Mouse (Mus musculus): ENCODE results near the gene Prokr1. TPM values are rescaled to one million over a fixed set of nuclear protein-coding genes. Genes with fewer than 3 reads are reported as not detected.
"Not testable (repeated sequence)": the region's sequence is repeated elsewhere in the genome, so short reads cannot be mapped to it uniquely, and the experiment has no call there.

The Prokr1 gene
- polyA plus RNA-seq, 1 experiment from 2014 or later = 5.1 TPM

DNA sequence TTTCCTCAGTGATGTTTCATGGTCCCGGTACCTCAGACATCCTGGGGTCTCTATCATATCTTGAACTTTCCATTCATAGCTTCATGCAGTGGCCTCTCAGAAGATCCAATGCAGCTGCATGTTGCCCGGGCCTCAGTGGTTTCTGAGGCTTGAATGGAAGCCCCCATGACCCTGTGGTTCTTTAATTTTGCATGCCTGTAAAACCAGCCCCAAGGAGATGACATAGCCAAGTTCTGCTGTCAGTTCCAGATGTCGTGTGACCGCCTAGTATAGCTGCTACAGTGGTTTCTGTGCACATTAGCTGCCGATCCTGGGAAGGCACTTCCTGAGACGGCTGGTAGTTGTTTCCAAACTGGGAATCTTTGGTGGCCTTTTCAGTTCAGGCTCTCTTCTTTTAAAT, 3.6 kb upstream of the Prokr1 start:
- Histone ChIP-seq H3K4me2 (no peak overlapping the region), H3K9ac (no peak overlapping the region), H3K4me1 (peaks cover 10% of the 10 kb centered on the region), H3K9me3 (no peaks in the 10 kb centered on the region), H3K4me3 (no peak overlapping the region), H3K27ac (no peak overlapping the region), H3K27me3 (peaks cover 8% of the 10 kb centered on the region; the same call in 1 of the 2 replicates), H3K36me3 (no peaks in the 10 kb centered on the region)
- no peak for ATAC-seq (ENCODE audit: insufficient number of reproducible peaks, low FRiP score, low TSS enrichment, low read depth)
- WGBS = 61% methylated on average over 6 of the region's 6 CpGs

DNA sequence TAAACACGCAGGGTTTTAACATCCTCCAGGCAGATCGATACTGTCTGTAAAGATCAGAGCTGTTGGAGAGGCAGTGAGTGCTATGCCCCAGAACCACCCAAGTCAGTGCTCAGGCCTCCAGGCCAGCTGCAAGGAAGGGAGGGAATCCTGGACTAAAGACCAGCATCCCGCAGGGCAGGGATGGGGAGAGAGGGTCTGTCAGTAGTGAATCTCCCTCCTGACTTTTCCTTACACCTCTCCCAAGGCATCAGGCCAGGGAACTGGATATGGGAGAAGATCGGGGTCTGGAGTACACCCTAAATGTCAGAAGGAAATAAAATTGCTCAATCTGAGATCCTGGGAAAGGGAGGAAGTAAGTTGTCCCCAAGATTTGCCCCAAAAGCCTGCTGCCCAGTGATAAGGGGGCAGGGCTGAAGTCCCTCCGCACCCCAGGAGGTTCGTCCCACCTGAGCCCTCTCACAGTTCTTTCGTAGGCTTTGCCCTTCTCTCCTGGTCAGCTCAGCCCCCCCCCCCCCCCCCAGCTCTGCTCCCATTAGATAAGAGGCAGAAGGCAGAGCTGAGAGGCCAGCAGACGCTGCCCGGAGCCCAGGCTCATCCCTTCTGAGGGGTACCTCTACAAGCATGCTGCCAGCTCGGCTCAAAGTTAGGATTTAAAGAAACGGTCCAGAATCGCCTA, 687 bp downstream of the Prokr1 start:
- H3K9ac ChIP-seq = peak overlapping the region; percentile 44
- H3K9me3 ChIP-seq = no peaks in the 10 kb centered on the region
- H3K36me3 ChIP-seq = no peaks in the 10 kb centered on the region
- peaks cover 10% of the 10 kb centered on the region for H3K4me1 ChIP-seq
- H3K4me3 ChIP-seq = peak overlapping the region; percentile 51
- peak overlapping the region; percentile 88 for H3K4me2 ChIP-seq
- no peak overlapping the region for H3K27ac ChIP-seq
- ATAC-seq (ENCODE audit: insufficient number of reproducible peaks, low FRiP score, low TSS enrichment, low read depth) = no peak
- WGBS = 14% methylated on average over 12 of the region's 12 CpGs
- H3K27me3 ChIP-seq = peaks cover 18% of the 10 kb centered on the region; the same call in 1 of the 2 replicates

DNA sequence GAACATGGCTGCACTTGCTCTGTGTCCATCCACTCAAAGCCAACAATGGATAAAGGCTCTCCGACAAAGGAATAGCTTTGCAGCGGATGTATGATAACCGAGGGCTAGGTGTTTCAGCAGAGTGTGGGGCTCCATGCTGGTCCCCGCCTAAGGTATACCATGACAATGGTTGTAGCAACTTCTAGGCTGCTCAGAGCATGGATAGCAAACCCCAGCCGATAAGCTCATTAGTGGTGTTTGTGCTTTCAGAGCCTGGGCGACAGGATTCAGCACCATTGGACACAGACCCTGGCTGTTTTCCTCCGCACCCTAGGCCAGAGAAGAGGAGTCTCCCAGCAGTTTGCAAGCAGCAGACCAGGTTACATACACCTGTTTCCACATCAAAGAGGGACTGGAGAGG, 6.6 kb downstream of the Prokr1 start:
- 89% methylated on average over 7 of the region's 7 CpGs for WGBS
- no peak overlapping the region for H3K27ac ChIP-seq
- H3K4me2 ChIP-seq = no peak overlapping the region
- H3K4me1 ChIP-seq = peaks cover 11% of the 10 kb centered on the region
- H3K9me3 ChIP-seq = no peaks in the 10 kb centered on the region
- peaks cover 8% of the 10 kb centered on the region; the same call in 1 of the 2 replicates for H3K27me3 ChIP-seq
- H3K9ac ChIP-seq = no peak overlapping the region
- H3K36me3 ChIP-seq = no peaks in the 10 kb centered on the region
- H3K4me3 ChIP-seq = no peak overlapping the region
- ATAC-seq (ENCODE audit: insufficient number of reproducible peaks, low FRiP score, low TSS enrichment, low read depth) = no peak

DNA sequence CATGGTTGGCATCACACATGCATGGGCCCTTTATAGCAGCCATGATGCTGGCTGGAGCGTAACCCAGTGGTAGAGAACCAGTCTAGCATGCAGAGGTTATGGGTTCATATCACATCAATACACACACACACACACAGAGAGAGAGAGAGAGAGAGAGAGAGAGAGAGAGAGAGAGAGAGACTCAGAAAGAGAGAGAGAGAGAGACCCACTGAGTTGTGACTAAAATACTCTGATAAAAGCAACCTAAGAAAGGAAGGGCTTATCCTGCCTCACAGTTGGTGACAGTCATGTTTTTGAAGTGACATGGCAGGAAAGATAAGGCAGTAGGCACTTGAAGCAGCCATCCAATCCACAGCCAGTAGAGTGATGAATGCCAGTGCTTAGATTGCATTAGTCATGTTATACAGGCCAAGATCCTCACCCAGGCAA, 7.3 kb downstream of the Prokr1 start:
- peaks cover 11% of the 10 kb centered on the region for H3K4me1 ChIP-seq
- no peaks in the 10 kb centered on the region for H3K9me3 ChIP-seq
- H3K27me3 ChIP-seq = peaks cover under 1% of the 10 kb centered on the region; the same call in 1 of the 2 replicates
- no peak overlapping the region for H3K4me3 ChIP-seq
- no peak overlapping the region for H3K9ac ChIP-seq
- H3K36me3 ChIP-seq = no peaks in the 10 kb centered on the region
- WGBS = 97% methylated on average over 1 of the region's 1 CpGs
- H3K4me2 ChIP-seq = no peak overlapping the region
- H3K27ac ChIP-seq = no peak overlapping the region
- no peak for ATAC-seq (ENCODE audit: insufficient number of reproducible peaks, low FRiP score, low TSS enrichment, low read depth)

DNA sequence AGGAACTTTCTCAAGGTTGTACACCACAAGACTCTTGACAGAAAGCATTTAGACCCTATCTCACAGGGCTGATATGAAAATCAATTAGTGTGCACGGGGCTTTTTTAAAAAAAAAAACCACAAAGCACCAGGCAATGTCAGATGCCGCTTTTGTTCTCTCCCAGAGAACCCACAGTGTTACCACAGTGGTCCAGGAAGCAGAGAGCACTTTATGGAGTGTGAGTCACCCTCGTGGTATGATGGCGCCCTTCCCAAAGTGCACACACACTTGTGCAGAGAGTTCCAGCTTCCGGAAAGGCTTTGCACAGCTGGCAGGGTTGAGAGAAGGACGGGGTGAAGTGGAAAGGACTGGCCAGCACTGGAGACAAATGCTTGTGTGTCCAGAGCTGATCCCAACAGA, 8.1 kb downstream of the Prokr1 start:
- Histone ChIP-seq H3K27me3 (no peaks in the 10 kb centered on the region), H3K9ac (no peak overlapping the region), H3K9me3 (no peaks in the 10 kb centered on the region), H3K4me2 (no peak overlapping the region), H3K27ac (peak overlapping the region; percentile 61), H3K36me3 (no peaks in the 10 kb centered on the region), H3K4me3 (no peak overlapping the region), H3K4me1 (peaks cover 11% of the 10 kb centered on the region)
- ATAC-seq (ENCODE audit: insufficient number of reproducible peaks, low FRiP score, low TSS enrichment, low read depth) = peak; percentile 52; the same call in 1 of the 2 replicates
- WGBS = 38% methylated on average over 6 of the region's 6 CpGs

DNA sequence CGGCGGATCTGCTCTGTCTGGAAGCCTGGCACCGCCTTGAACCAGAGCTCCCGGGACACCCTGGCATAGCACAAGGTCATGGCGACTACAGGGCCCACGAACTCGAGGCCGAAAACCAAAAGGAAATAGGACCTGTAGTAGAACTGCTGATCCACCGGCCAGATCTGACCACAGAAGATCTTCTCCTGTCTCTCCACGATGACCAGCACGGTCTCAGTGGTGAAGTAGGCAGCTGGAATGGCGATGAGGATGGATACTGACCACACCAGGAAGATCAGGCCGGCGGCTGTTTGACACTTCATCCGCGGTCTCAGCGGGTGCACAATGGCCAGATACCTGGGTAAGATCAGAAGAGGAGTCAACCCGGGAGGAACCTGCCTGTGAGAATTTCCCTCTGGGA, 9.0 kb downstream of the Prokr1 start:
- Histone ChIP-seq H3K4me1 (peaks cover 13% of the 10 kb centered on the region), H3K27ac (no peak overlapping the region), H3K9ac (no peak overlapping the region), H3K9me3 (no peaks in the 10 kb centered on the region), H3K27me3 (no peaks in the 10 kb centered on the region), H3K36me3 (no peaks in the 10 kb centered on the region), H3K4me3 (no peak overlapping the region), H3K4me2 (no peak overlapping the region)
- no peak for ATAC-seq (ENCODE audit: insufficient number of reproducible peaks, low FRiP score, low TSS enrichment, low read depth)
- 88% methylated on average over 18 of the region's 18 CpGs for WGBS

DNA sequence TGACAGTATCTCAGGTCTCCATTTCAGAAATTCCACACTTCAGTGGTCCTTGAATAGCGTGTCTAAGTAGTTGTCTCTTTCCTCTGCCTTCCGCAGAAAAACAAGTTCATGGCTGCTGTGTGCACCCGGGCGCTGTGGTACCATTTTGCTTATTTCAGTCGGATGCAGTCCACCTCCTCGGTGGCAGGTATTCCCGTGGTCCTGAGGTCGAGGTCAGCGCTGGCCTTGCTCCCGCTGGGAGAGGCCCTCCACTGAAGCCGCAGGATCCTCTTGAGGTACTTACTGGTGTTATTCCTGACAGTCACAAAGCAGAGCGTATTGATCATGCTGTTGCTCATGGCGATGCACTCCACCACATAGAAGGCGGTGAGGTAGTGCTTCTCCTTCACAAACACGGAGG, 9.5 kb downstream of the Prokr1 start:
- H3K4me3 ChIP-seq = no peak overlapping the region
- WGBS = 90% methylated on average over 15 of the region's 15 CpGs
- no peaks in the 10 kb centered on the region for H3K9me3 ChIP-seq

DNA sequence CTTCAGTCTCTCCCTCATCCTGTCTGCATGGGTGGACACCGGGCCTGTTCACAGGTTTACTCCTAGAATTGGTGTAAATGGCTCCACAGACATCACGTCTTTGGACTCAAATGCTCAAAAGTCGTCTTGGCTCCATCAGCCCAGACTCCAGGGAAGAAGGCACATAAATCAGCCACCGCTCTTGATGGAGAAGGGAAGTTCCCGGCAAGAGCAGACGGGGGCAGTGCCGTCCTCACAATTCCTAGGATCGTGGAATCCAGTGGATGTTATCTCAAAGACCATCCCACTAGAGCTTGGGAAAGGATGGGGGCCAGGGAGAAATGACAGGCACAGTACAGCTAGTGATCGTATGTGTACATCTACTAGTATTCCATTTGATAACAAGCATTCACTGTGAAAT, 12.3 kb downstream of the Prokr1 start:
- Histone ChIP-seq H3K27ac (no peak overlapping the region), H3K4me1 (peaks cover 15% of the 10 kb centered on the region), H3K4me3 (no peak overlapping the region), H3K27me3 (no peaks in the 10 kb centered on the region), H3K36me3 (no peaks in the 10 kb centered on the region), H3K9ac (no peak overlapping the region), H3K9me3 (no peaks in the 10 kb centered on the region), H3K4me2 (no peak overlapping the region)
- WGBS = 43% methylated on average over 9 of the region's 9 CpGs
- no peak for ATAC-seq (ENCODE audit: insufficient number of reproducible peaks, low FRiP score, low TSS enrichment, low read depth)

More for the DNA sequence above, 9.5 kb downstream of the Prokr1 start:
- Histone ChIP-seq H3K9ac (no peak overlapping the region), H3K4me2 (no peak overlapping the region), H3K27ac (no peak overlapping the region), H3K27me3 (no peaks in the 10 kb centered on the region), H3K4me1 (peaks cover 15% of the 10 kb centered on the region), H3K36me3 (no peaks in the 10 kb centered on the region)
- ATAC-seq (ENCODE audit: insufficient number of reproducible peaks, low FRiP score, low TSS enrichment, low read depth) = no peak

DNA sequence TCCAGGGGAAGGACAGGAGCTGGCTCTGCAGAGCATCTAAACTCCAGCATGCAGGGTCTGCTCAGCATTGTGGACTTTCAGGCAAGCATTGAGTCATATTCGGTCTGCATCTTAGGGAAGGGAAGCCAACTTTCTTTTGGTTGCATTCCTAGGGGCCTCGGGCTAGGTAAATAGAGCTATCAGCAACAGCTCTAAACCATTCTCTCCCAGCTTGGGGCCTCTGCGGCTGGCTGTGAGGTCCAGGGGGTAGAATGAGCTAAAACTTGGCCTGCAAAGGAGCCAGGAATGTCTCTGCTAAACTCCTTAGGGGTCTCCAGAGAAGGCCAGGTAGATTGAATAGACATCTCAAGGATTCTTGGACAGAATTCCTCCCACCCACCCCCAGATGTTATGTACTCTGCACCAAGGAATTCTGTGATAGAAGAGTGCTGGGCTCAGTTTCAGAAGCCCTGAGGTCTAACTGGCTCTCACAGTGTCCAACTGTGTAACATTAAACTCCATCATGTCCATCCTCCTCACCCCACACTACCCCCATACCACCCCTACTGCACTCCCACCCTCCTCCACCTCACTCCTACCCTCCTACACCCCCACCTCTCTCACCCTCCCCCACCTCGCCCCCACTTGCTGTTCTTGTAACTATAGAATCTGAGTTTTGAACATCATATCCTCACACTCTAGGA, 13.8 kb downstream of the Prokr1 start:
- Histone ChIP-seq H3K27me3 (no peaks in the 10 kb centered on the region), H3K9me3 (no peaks in the 10 kb centered on the region), H3K27ac (peak overlapping the region; percentile 70), H3K4me2 (no peak overlapping the region), H3K9ac (no peak overlapping the region), H3K36me3 (no peaks in the 10 kb centered on the region), H3K4me1 (peaks cover 6% of the 10 kb centered on the region), H3K4me3 (no peak overlapping the region)
- 32% methylated on average over 4 of the region's 4 CpGs for WGBS
- peak; percentile 81 for ATAC-seq (ENCODE audit: insufficient number of reproducible peaks, low FRiP score, low TSS enrichment, low read depth)

DNA sequence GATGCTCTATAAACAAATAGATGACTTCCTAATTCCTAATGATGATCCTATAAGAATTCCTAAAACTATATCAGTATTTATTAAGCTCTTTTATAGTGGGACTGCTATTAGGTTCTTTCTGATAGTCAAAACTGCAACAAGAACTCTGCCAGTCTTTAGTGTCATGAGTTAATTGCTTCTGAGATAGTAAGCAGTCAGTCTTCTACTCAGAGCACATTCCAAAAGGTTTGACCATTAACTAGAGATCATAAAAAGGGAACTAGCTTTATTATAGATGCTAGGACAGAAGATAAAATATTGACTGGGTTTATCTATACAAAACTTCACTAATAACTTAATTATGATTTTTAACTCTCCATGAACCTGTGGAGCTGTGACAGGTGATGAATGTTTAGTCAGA, 18.7 kb downstream of the Prokr1 start:
- not testable (repeated sequence) for H3K4me2 ChIP-seq; ATAC-seq (ENCODE audit: insufficient number of reproducible peaks, low FRiP score, low TSS enrichment, low read depth); H3K4me1 ChIP-seq; H3K27ac ChIP-seq; H3K27me3 ChIP-seq; H3K9ac ChIP-seq; H3K36me3 ChIP-seq; H3K9me3 ChIP-seq; H3K4me3 ChIP-seq

DNA sequence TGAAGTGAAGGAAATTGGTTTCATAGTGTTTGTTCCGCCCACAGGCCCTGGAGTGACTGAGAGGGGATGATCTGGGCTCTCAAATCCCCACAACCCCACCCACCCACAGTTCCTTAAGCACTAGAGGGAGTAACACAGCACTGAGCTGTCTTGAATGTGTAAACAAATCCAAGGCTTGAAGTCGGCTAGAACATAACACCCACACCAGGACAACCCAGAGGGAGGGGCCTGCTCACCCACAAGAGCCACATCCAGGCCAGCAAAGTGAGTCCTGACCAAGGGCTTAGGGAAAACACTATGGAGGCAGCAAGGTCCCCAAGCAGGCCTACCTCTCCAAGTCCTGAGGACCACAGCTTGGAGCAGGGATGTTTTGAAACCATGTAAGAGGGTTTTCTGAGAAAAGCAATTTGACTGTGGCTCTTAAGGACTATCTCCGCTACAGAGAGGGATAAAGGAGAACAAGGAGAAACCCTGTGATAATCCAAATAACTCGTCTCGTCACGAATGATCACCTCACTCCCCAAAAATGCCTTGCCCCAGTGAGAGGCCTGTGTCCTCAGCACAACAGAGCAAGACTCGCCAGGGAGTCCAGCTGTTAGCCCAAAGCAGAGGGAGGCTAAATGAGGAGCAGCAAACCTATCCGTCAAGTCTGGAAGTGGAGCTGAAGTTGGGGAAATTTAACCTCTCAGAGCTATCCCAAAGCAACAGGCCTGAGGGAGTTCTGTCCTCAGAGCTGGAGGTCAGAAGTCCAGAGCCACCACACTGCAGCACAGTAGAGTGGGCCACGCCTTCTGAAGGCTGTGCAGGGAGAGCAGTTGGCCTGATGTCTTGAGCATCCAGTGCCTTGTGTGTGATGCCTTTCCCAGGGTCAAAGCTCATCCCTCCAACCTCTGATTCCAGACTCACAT, 22.6 kb downstream of the Prokr1 start:
- no peaks in the 10 kb centered on the region for H3K9me3 ChIP-seq
- H3K4me2 ChIP-seq = no peak overlapping the region
- H3K27ac ChIP-seq = no peak overlapping the region
- H3K36me3 ChIP-seq = no peaks in the 10 kb centered on the region
- ATAC-seq (ENCODE audit: insufficient number of reproducible peaks, low FRiP score, low TSS enrichment, low read depth) = no peak
- H3K9ac ChIP-seq = no peak overlapping the region
- no peak overlapping the region for H3K4me3 ChIP-seq
- H3K4me1 ChIP-seq = no peaks in the 10 kb centered on the region
- no peaks in the 10 kb centered on the region for H3K27me3 ChIP-seq
- WGBS = 53% methylated on average over 9 of the region's 9 CpGs

DNA sequence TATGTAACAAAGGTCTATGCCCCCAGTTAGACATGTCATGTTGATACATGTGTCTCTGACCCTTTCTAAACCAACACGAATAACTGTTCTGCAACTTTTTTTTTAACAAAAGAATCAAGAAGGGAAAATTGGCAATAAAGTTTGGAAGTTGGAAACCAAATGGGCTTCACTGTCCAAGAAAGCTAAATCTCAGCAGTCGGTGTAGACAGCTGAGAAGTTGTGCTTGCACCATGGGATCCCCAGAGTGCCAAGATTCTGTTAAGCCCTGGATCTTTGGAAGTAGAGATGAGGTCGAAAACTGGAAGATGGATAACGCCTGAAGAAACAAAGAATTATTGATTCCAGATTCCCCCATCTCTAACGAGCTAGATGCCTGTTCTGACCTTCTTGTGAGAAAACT, 25.4 kb downstream of the Prokr1 start:
- 50% methylated on average over 5 of the region's 5 CpGs for WGBS
- H3K9me3 ChIP-seq = no peaks in the 10 kb centered on the region
- H3K4me1 ChIP-seq = no peaks in the 10 kb centered on the region
- no peak overlapping the region for H3K9ac ChIP-seq
- H3K4me2 ChIP-seq = no peak overlapping the region
- ATAC-seq (ENCODE audit: insufficient number of reproducible peaks, low FRiP score, low TSS enrichment, low read depth) = 0 out of 2 replicates have a peak, but pooled peaks have one; percentile 24
- H3K4me3 ChIP-seq = no peak overlapping the region
- no peak overlapping the region for H3K27ac ChIP-seq
- no peaks in the 10 kb centered on the region for H3K27me3 ChIP-seq
- no peaks in the 10 kb centered on the region for H3K36me3 ChIP-seq
